Mouse (Mus musculus): ENCODE measurements at regions not wholly inside any gene's neighbourhood (a gene's known extent, or its start where the extent isn't known, plus 50 kb on each side); places are given as distances from the start of the nearest gene placed in this dataset.
"Not testable (repeated sequence)": the region's sequence is repeated elsewhere in the genome, so short reads cannot be mapped to it uniquely, and the experiment has no call there.

GRCm38 (mm10) chr7:70300516-70300915 lies 66.0 kb downstream of the Nr2f2 start:
- no peak for DNase-seq (ENCODE audit: low spot score in 2 of 2)

GRCm38 (mm10) chr7:70291431-70291830 lies 75.1 kb downstream of the Nr2f2 start:
- no peak for DNase-seq (ENCODE audit: low spot score in 2 of 2)

- no peak for DNase-seq (ENCODE audit: low spot score in 2 of 2)
These were observed 75.7 kb downstream of the Nr2f2 start for GRCm38 (mm10) chr7:70290733-70291320.

- DNase-seq (ENCODE audit: low spot score in 2 of 2) = no peak
These were observed 76.3 kb downstream of the Nr2f2 start for GRCm38 (mm10) chr7:70290277-70290676.

- DNase-seq (ENCODE audit: low spot score in 2 of 2) = no peak
These were observed 77.9 kb downstream of the Nr2f2 start for GRCm38 (mm10) chr7:70288621-70289020.

- no peak for DNase-seq (ENCODE audit: low spot score in 2 of 2)
These were observed 78.6 kb downstream of the Nr2f2 start for GRCm38 (mm10) chr7:70287891-70288421.

- DNase-seq (ENCODE audit: low spot score in 2 of 2) = no peak
These were observed 79.6 kb downstream of the Nr2f2 start for GRCm38 (mm10) chr7:70286836-70287355.

GRCm38 (mm10) chr7:70285344-70285743 lies 81.2 kb downstream of the Nr2f2 start:
- DNase-seq (ENCODE audit: low spot score in 2 of 2) = no peak

- no peak for DNase-seq (ENCODE audit: low spot score in 2 of 2)
These were observed 82.7 kb downstream of the Nr2f2 start for GRCm38 (mm10) chr7:70283836-70284235.

- no peak for DNase-seq (ENCODE audit: low spot score in 2 of 2)
These were observed 83.4 kb downstream of the Nr2f2 start for GRCm38 (mm10) chr7:70283166-70283565.

- no peak for DNase-seq (ENCODE audit: low spot score in 2 of 2)
These were observed 84.5 kb downstream of the Nr2f2 start for GRCm38 (mm10) chr7:70281891-70282515.

- no peak for DNase-seq (ENCODE audit: low spot score in 2 of 2)
These were observed 85.2 kb downstream of the Nr2f2 start for GRCm38 (mm10) chr7:70281381-70281750.

GRCm38 (mm10) chr7:70280643-70281380 lies 85.7 kb downstream of the Nr2f2 start:
- no peak for DNase-seq (ENCODE audit: low spot score in 2 of 2)

GRCm38 (mm10) chr7:70279927-70280642 lies 86.5 kb downstream of the Nr2f2 start:
- DNase-seq (ENCODE audit: low spot score in 2 of 2) = no peak

- no peak for DNase-seq (ENCODE audit: low spot score in 2 of 2)
These were observed 87.4 kb downstream of the Nr2f2 start for GRCm38 (mm10) chr7:70279101-70279500.

- DNase-seq (ENCODE audit: low spot score in 2 of 2) = no peak
These were observed 90.5 kb downstream of the Nr2f2 start for GRCm38 (mm10) chr7:70276078-70276477.

GRCm38 (mm10) chr7:70274312-70274711 lies 92.2 kb downstream of the Nr2f2 start:
- no peak for DNase-seq (ENCODE audit: low spot score in 2 of 2)

- DNase-seq (ENCODE audit: low spot score in 2 of 2) = no peak
These were observed 99.5 kb downstream of the Nr2f2 start for GRCm38 (mm10) chr7:70267075-70267474.

- DNase-seq (ENCODE audit: low spot score in 2 of 2) = no peak
These were observed 109.7 kb downstream of the Nr2f2 start for GRCm38 (mm10) chr7:70256806-70257205.

GRCm38 (mm10) chr7:70255072-70255471 lies 111.5 kb downstream of the Nr2f2 start:
- no peak for DNase-seq (ENCODE audit: low spot score in 2 of 2)

- no peak for DNase-seq (ENCODE audit: low spot score in 2 of 2)
These were observed 113.3 kb downstream of the Nr2f2 start for GRCm38 (mm10) chr7:70253275-70253674.

- DNase-seq (ENCODE audit: low spot score in 2 of 2) = not testable (repeated sequence)
These were observed 127.5 kb downstream of the Nr2f2 start for GRCm38 (mm10) chr7:70239059-70239458.

Data from cerebellum, postnatal 4 days (tissue).